Mouse (Mus musculus) left cerebral cortex, adult 8-10 months (tissue): ENCODE measurements around the gene Gm4027. TPM values are rescaled to one million over a fixed set of nuclear protein-coding genes. Genes with fewer than 3 reads are reported as not detected.
"Not testable (repeated sequence)": the region's sequence is repeated elsewhere in the genome, so short reads cannot be mapped to it uniquely, and the experiment has no call there.

ENCODE experiments used
- DNase-seq, 2 experiments: peaks; one replicate each; pipeline ENCODE4 v3.0.0; 2022; ENCODE audit warnings: low spot score in 2 of 2
- total RNA-seq, 4 experiments: library from RNA; stranded (reverse); gene quantifications; 2 replicates each; pipeline ENCODE4 v1.2.4; 2022

Gm4027 gene
- not detected for total RNA-seq

DNA sequence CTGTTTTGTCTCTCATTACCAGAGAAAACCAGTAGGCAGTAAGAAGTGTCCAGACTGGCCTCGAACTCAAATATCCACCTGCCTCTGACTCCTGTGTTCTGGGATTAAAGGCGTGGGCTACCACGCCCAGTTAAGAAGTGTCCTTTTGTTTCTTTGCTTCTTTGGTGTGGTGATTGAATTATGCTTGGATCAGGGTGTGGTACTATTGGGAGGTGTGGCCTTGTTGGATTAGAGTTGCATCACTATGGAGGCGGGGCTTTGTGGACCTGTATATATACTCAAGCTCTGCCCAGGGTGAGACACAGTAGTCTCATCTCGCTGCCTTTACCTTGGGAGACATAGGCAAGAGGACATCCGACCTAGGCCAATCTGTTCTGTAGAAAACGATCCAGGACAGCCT, at the start of gene Gm4027:
TSS of gene Gm4027 (plus strand) at position 301 of the 400 bp plus-strand sequence.
- not testable (repeated sequence) for DNase-seq

DNA sequence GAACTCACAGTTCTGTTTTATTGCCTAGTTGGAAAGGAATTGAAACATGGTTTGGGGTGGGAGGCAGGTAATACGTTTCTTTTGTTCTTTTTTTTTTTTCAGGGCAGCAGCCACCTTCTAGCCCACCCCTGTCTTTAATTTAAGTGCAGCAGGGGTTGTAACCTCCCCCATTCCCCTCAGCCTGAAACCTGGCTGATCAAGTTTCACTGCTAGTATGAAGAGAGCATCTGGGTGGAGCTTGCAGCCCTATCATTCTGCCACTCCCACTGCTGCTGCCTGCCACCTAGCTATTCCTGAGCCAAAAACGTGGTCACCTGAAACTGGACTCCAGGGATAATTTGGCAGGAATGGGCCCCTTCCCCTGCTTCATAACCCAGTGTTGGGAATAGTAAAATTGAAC, 17.3 kb upstream of the Gm4027 start:
- not testable (repeated sequence) for DNase-seq

DNA sequence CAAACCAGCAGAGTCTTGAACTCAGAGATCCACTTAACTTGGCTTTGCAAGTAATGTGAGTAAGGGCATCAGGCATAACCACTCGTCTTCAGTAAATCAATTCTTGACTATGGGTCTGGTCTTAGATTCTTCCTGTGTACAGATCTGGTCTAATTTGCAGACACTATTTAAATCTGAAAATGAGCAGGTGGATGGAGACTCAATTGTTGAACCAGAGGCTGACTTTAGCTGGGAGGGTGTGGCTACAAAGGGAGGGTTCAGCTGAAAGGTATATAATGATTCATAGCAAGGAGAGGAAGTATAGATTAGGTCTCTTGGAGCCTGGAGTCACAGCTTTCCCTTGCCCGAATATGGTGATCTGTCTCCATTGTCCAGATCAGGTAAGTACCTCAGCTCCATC, 16.3 kb upstream of the Gm4027 start, which contains the start of gene Oog1:
TSS of gene Oog1 (plus strand) at position 301 of the 400 bp plus-strand sequence.
- not testable (repeated sequence) for DNase-seq

DNA sequence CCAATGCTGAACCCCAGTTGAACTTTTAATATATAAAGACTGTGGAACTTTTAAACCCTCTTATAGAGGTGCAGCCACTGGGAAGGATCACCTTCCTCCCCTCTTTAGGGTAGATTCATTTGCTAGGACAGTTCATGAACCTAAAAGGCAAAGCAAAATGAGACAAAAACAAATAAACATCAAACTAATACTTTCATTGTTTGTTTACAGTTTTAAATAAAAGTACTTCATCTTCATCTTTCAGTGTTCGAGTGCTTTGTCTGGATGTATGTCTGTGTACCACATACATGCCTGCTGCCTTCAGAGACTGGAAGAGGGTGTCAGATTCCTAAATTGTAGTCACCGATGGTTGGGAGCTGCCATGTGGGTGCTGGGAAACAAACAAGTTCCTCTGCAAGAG, 25.9 kb downstream of the Gm4027 start, which contains the start of gene Gm16381:
TSS of gene Gm16381 (minus strand) at position 101 of the 400 bp plus-strand sequence.
- not testable (repeated sequence) for DNase-seq

DNA sequence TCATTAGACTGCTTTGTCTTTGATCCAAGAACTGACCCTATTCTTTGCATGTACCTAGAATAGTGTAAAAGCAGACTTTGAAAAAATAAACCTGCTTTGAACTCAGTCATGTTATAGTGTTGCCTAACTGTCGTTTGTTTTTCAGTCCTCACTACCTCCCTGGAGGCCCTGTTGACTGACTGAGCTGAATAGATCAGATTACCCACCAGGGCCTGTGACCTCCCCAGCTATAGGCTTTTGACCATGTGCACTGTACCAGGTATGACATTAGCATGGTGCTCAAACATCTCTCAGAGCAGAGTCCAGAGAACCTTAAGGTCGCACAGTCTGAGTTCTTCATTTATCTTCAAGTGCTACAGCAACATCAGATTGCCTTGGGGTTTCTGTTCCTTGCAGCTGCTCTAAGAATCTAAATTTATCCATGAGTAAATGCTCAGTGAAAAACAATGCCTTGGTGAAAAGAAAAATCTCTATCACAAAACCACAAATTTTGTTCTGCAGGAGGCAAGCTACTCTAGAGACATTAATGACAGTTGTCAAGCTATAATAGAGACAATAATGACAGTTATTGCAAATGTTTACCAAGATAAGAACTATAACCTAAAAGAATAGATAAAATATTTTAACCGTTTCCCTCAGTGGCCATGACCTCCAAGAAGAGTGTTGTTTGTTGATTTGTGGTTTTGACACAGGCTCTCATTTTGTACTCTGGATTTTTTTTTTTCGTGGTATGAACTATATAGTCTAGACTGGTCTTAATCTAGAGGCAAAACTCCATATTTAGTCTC, 34.4 kb downstream of the Gm4027 start:
- DNase-seq = not testable (repeated sequence)

Other genes starting within 250 kb of the Gm4027 start
- gene Sptlc2, start 230.5 kb upstream of the Gm4027 start, total RNA-seq = 10 to 100 TPM; 27.6 to 37.0 (median 32.7) TPM
- 100 to 1,000 TPM; 101 to 134 (median 108) TPM for gene Slirp, start 175.0 kb upstream of the Gm4027 start, total RNA-seq
- gene Alkbh1, start 174.9 kb upstream of the Gm4027 start, total RNA-seq = 10 to 100 TPM; 18.8 to 22.9 (median 19.0) TPM
- gene Snw1, start 146.6 kb upstream of the Gm4027 start, total RNA-seq = 10 to 100 TPM; 65.5 to 74.1 (median 70.7) TPM
- gene Gm5788, start 124.1 kb upstream of the Gm4027 start, total RNA-seq = not detected
- gene Gm8300, start 104.6 kb upstream of the Gm4027 start, total RNA-seq = not detected
- gene Oog1, start 16.2 kb upstream of the Gm4027 start, total RNA-seq = not detected
- not detected for gene Gm16381, start 25.8 kb downstream of the Gm4027 start, total RNA-seq
- not detected for gene Gm21319, start 156.9 kb downstream of the Gm4027 start, total RNA-seq
- not detected for gene Gm21936, start 176.6 kb downstream of the Gm4027 start, total RNA-seq
- gene BB287469, start 197.7 kb downstream of the Gm4027 start, total RNA-seq = not detected
- not detected for gene Gm2001, start 223.5 kb downstream of the Gm4027 start, total RNA-seq